Comparison of ENCODE assay signal across 37 mouse cellular contexts in the genomic region with DNA sequence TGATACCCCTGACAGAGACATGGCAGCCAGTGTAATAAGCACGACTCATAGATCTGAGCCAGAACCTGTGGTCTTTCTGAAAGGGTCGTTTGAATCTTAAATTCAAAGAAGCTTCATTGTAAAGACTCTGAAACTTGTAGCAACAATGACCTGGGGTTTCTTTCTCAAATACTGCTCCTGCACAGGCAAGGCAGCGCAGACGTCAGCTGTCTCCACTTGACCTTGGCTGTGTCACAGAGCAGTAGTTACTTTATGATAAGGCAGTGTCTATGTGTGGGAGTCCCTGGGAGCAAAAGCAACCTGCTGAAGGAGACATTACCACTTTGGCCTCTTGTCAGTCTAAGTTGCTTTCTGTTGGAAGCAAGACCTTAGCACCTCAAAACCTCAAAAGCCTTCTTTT. TPM values are rescaled to one million over a fixed set of nuclear protein-coding genes. Genes with fewer than 3 reads are reported as not detected.
DNase-seq lines count a peak whose midpoint lies in the region; ATAC-seq lines count a peak whose summit lies in the region.
"Had no signal": no experiment of that assay in that cellular context is flagged by ENCODE, and none has a peak within 500 bp of the region (broad histone marks: within the 10 kb centered on the region; RNA-seq: fewer than 3 reads in every experiment).

No protein-coding gene starts in this region.

- peaks cover 27% of the 10 kb centered on the region for H3K36me3 ChIP-seq in heart, embryonic 13.5 days
- peaks cover 5% of the 10 kb centered on the region for H3K36me3 ChIP-seq in heart, embryonic 15.5 days
- H3K36me3 ChIP-seq: liver, embryonic 15.5 days; midbrain, embryonic 10.5 days; neural tube, embryonic 13.5 days had no signal

- peak; percentile 89 for DNase-seq in heart, adult 11 months
- DNase-seq in heart, postnatal 25 days (ENCODE audit: low spot score) = no peak
- DNase-seq in heart, adult 9 months (ENCODE audit: low spot score in 2 of 2) = no peak
- peak; percentile 22 for DNase-seq in adrenal gland, postnatal 25 days
- no peak for DNase-seq in gastrocnemius, adult 18-20 months (ENCODE audit: low spot score)
- DNase-seq: cerebellum, adult 9-10 months; cerebellum, postnatal 36 days; gastrocnemius, postnatal 14 days; kidney, adult 18-20 months; kidney, postnatal 25 days; retina, postnatal 1 day; right cerebral cortex, postnatal 25 days; thymus, adult 18-20 months; thymus, postnatal 25 days had no signal

- no peaks in the 10 kb centered on the region for H3K27me3 ChIP-seq in heart, embryonic 13.5 days (replicated peaks)
- no peaks in the 10 kb centered on the region for H3K27me3 ChIP-seq in heart, embryonic 15.5 days
- H3K27me3 ChIP-seq: forebrain, embryonic 13.5 days; kidney, embryonic 15.5 days; limb, embryonic 12.5 days; liver, embryonic 15.5 days; lung, embryonic 15.5 days; neural tube, embryonic 13.5 days; stomach, embryonic 15.5 days had no signal

- 27% methylated on average over 4 of the region's 4 CpGs for WGBS in heart, embryonic 13.5 days
- WGBS in heart, embryonic 15.5 days = 34% methylated on average over 4 of the region's 4 CpGs

- H3K9ac ChIP-seq in heart, embryonic 13.5 days = no peak overlapping the region
- no peak overlapping the region for H3K9ac ChIP-seq in heart, embryonic 15.5 days
- H3K9ac ChIP-seq: forebrain, embryonic 13.5 days; kidney, embryonic 15.5 days; limb, embryonic 12.5 days; liver, embryonic 15.5 days; lung, embryonic 15.5 days; neural tube, embryonic 13.5 days; stomach, embryonic 15.5 days had no signal

- H3K4me2 ChIP-seq in heart, embryonic 13.5 days = no peak overlapping the region
- no peak overlapping the region for H3K4me2 ChIP-seq in heart, embryonic 15.5 days
- H3K4me2 ChIP-seq: forebrain, embryonic 13.5 days; kidney, embryonic 15.5 days; limb, embryonic 12.5 days; liver, embryonic 15.5 days; lung, embryonic 15.5 days; neural tube, embryonic 13.5 days; stomach, embryonic 15.5 days had no signal

- no peaks in the 10 kb centered on the region for H3K9me3 ChIP-seq in heart, embryonic 13.5 days
- H3K9me3 ChIP-seq in heart, embryonic 15.5 days (replicated peaks) = no peaks in the 10 kb centered on the region
- H3K9me3 ChIP-seq: forebrain, embryonic 13.5 days; kidney, embryonic 15.5 days; limb, embryonic 12.5 days; liver, embryonic 15.5 days; lung, embryonic 15.5 days; midbrain, embryonic 10.5 days; neural tube, embryonic 13.5 days; stomach, embryonic 15.5 days had no signal

- H3K4me3 ChIP-seq in heart, embryonic 13.5 days = no peak overlapping the region
- H3K4me3 ChIP-seq in heart, embryonic 15.5 days = no peak overlapping the region
- H3K4me3 ChIP-seq: forebrain, embryonic 13.5 days; kidney, embryonic 15.5 days; layer of hippocampus, adult 2 months; left cerebral cortex, adult 2 months; limb, embryonic 12.5 days; liver, embryonic 15.5 days; lung, embryonic 15.5 days; midbrain, embryonic 10.5 days; myocyte; neural tube, embryonic 13.5 days; stomach, embryonic 15.5 days had no signal

- peak overlapping the region; percentile 73 for H3K27ac ChIP-seq in heart, embryonic 13.5 days (replicated peaks)
- peak overlapping the region; percentile 68 for H3K27ac ChIP-seq in heart, embryonic 15.5 days
- H3K27ac ChIP-seq: forebrain, embryonic 13.5 days; kidney, embryonic 15.5 days; left cerebral cortex, adult 2 months; limb, embryonic 12.5 days; liver, embryonic 15.5 days; lung, embryonic 15.5 days; midbrain, embryonic 10.5 days; neural tube, embryonic 13.5 days; stomach, embryonic 15.5 days had no signal

- H3K4me1 ChIP-seq in heart, embryonic 13.5 days = peaks cover 54% of the 10 kb centered on the region
- peaks cover 30% of the 10 kb centered on the region for H3K4me1 ChIP-seq in heart, embryonic 15.5 days (replicated peaks)
- H3K4me1 ChIP-seq: liver, embryonic 15.5 days had no signal

- no peak for ATAC-seq in heart, embryonic 13.5 days (ENCODE audit: extremely low read depth, insufficient number of reproducible peaks, low FRiP score, low TSS enrichment)
- ATAC-seq in heart, embryonic 15.5 days (replicated peaks; ENCODE audit: insufficient number of reproducible peaks, insufficient read depth, low FRiP score, low read depth) = no peak
- ATAC-seq: CD4-positive, CD25-positive, alpha-beta regulatory T cell, adult 4 months; forebrain, embryonic 13.5 days; hindbrain, embryonic 16.5 days had no signal

- intact Hi-C loops in heart, postnatal 25 days (cut with DNase I) = no loop called here

RNA-seq across cellular contexts. Expression of gene Gm15737, which starts 22.5 kb away (rescaled TPM):
- total RNA-seq in heart, postnatal 25 days (2021) = under 1 TPM; 0.29 to 0.39 TPM
- 0.22 and 0.24 TPM in 2 replicates for polyA plus RNA-seq in heart, embryonic 13.5 days (2015; fragmentation: Nextera tagmentation; extraction: Ambion mirVana)
- not detected in 2 replicates for total RNA-seq in adrenal gland, postnatal 25 days (2021)
- polyA plus RNA-seq in heart, embryonic 15.5 days (2015; fragmentation: Nextera tagmentation; extraction: Ambion mirVana) = 0.21 and 0.24 TPM in 2 replicates
- total RNA-seq in gastrocnemius, adult 18-20 months (2021) = under 1 TPM; 0.26 to 0.48 TPM
- total RNA-seq: granulocyte monocyte progenitor cell, adult 5-6 weeks; layer of hippocampus, adult 2 months; layer of hippocampus, postnatal 14 days; left cerebral cortex, adult 2 months; left cerebral cortex, postnatal 25 days; liver, adult 2 months; megakaryocyte progenitor cell, adult 5-6 weeks; midbrain, postnatal 0 days had no signal
- polyA plus RNA-seq: CD4-positive, CD25-positive, alpha-beta regulatory T cell, adult 4 months; embryonic facial prominence, embryonic 11.5 days; forebrain, embryonic 13.5 days; hindbrain, embryonic 11.5 days; hindbrain, embryonic 16.5 days; liver, adult 2 months; liver, embryonic 15.5 days; midbrain, embryonic 10.5 days; midbrain, postnatal 0 days; myocyte; neural tube, embryonic 13.5 days had no signal

RNA-seq across cellular contexts. Expression of gene A730049H05Rik, which starts 30.3 kb away (rescaled TPM):
- under 1 TPM in 1 of 2 experiments, not detected in 1; 0.10 TPM for total RNA-seq in heart, postnatal 25 days (2021)
- 4.0 and 5.6 TPM in 2 replicates for polyA plus RNA-seq in heart, embryonic 13.5 days (2015; fragmentation: Nextera tagmentation; extraction: Ambion mirVana)
- total RNA-seq in adrenal gland, postnatal 25 days (2021) = 3.0 and 4.6 TPM in 2 replicates
- polyA plus RNA-seq in heart, embryonic 15.5 days (2015; fragmentation: Nextera tagmentation; extraction: Ambion mirVana) = 2.9 and 3.0 TPM in 2 replicates
- under 1 TPM in 1 of 2 experiments, not detected in 1; 0.09 TPM for total RNA-seq in gastrocnemius, adult 18-20 months (2021)
- total RNA-seq: gastrocnemius, postnatal 14 days; granulocyte monocyte progenitor cell, adult 5-6 weeks; liver, adult 2 months; megakaryocyte progenitor cell, adult 5-6 weeks had no signal
- polyA plus RNA-seq: CD4-positive, CD25-positive, alpha-beta regulatory T cell, adult 4 months; liver, adult 2 months; liver, embryonic 15.5 days had no signal

Comparison
In these comparisons a context has a peak if more than half of its experiments do, and no peak if none do; other contexts are left out.
1. DNase-seq: peak in heart, adult 11 months (single experiment) and adrenal gland, postnatal 25 days (single experiment); none in heart, postnatal 25 days (single experiment), heart, adult 9 months (0 of 2) and gastrocnemius, adult 18-20 months (single experiment).